Mouse (Mus musculus) A20 (cell line): ENCODE data around the gene Zfp617.
A peak's percentile ranks its signal among the peaks of the same experiment; 100 is the strongest.
"Not testable (repeated sequence)": the region's sequence is repeated elsewhere in the genome, so short reads cannot be mapped to it uniquely, and the experiment has no call there.

Experiments used
- DNase-seq: peaks from one replicate; pipeline ENCODE4 v3.0.0-alpha.2; 2011; ENCODE audit warnings: low read depth, low spot score

Gene Zfp617

DNA sequence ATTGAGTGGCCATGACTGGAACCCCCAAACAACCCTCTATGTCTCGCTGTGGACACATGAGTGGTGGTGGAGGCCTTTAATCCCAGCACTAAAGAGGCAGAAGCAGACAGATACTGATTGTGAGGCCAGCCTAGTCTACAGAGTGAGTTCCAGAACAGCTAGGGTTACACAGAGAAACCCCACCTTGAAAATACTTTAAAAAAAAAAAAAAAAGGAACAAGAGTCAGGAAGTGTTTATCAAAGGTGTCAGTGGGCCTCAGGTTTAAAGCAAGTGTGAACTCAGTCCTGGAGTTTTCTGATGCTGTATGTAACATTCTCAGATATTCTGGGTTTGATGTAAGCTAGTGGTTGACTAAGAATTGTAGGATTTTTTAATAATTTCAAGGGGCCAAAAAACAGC is 44.1 kb downstream of the Zfp617 start:
- DNase-seq: no peak

DNA sequence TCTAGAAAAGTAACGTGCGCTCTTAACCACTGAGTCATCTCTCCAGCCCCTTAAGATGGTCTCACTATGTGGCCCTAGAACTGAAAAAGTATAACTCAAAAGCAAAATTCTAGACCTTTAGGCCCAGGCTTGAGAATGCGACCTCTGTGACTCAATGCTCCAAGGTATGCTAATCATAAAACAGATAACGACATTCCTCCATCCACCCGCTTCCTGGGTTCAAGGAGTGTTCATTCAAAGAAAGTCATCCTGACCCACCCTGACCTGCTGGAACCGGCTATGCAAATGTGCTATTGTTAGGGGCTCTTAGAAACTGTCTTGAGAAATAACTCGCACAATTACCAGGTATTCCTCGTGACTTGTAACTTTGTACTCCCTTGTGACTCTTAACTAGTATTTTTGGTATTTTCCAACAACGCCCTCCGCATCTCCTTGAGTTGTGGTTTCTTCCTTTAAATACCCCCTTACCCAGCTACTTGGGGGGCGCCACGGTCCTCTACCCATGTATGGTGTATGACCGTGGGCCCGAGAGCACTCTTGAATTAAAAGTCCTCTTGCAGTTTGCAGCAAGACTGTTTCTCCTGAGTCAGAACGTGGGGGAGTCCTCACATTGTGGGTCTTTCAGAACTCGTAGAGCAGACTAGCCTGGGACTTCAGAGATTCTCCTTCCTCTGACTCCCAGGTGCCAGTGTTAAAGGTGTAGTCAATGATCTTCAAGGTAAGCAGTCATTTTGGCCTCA is 44.7 kb downstream of the Zfp617 start:
- DNase-seq: not testable (repeated sequence)

- DNase-seq: no peak
Measured at GRCm38 (mm10) chr8:71954666-71955065, 46.2 kb downstream of the Zfp617 start.

DNA sequence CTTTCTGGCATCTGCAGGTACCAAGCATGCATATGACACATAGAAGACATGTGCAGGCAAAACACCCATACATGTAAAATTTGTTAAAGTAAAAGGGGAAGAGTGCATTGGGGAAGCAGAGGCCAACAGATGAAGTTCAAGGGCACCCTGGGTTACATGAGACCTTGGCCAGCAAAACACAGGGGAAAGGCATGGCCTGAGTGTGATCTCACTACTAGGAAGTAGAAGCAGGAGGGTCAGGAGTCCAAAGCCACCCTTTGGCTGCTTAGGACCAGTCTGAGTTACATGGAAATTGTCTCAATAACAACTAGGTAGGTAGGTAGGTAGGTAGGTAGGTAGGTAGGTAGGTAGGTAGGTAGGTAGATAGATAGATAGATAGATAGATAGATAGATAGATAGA is 52.0 kb downstream of the Zfp617 start:
- no peak for DNase-seq

- no peak for DNase-seq
Measured at GRCm38 (mm10) chr8:71961796-71962195, 53.4 kb downstream of the Zfp617 start.

- no peak for DNase-seq
Measured at GRCm38 (mm10) chr8:71964051-71964450, 55.6 kb downstream of the Zfp617 start.

GRCm38 (mm10) chr8:71965166-71965565 is 56.7 kb downstream of the Zfp617 start:
- DNase-seq: no peak

- peak; percentile 22 for DNase-seq
Measured at GRCm38 (mm10) chr8:71966411-71966810, 58.0 kb downstream of the Zfp617 start.

GRCm38 (mm10) chr8:71967261-71967660 is 58.8 kb downstream of the Zfp617 start:
- no peak for DNase-seq

GRCm38 (mm10) chr8:71968100-71968499 is 59.7 kb downstream of the Zfp617 start:
- DNase-seq: no peak

- no peak for DNase-seq
Measured at GRCm38 (mm10) chr8:71968636-71969035, 60.2 kb downstream of the Zfp617 start.

- peak; percentile 30 for DNase-seq
Measured at GRCm38 (mm10) chr8:71971945-71972344, 63.5 kb downstream of the Zfp617 start.

DNA sequence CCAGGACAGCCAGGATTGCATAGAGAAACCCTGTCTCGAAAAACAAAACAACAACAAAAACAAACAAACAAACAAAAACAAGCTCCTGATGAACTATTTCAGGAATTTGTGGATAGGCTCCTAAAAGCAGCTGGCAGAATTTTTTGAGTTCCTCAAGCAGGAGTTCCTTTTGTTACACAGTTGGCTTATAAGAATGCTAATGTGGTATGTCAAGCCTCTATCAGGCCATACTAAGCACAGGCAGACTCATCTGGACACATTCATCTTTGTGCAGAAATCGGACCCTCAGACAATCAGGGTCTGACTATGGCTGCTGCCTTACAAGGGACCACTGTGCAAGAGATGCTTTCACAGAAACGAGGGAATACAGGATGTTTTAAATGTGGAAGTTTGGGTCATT is 65.8 kb downstream of the Zfp617 start:
- DNase-seq: no peak

DNA sequence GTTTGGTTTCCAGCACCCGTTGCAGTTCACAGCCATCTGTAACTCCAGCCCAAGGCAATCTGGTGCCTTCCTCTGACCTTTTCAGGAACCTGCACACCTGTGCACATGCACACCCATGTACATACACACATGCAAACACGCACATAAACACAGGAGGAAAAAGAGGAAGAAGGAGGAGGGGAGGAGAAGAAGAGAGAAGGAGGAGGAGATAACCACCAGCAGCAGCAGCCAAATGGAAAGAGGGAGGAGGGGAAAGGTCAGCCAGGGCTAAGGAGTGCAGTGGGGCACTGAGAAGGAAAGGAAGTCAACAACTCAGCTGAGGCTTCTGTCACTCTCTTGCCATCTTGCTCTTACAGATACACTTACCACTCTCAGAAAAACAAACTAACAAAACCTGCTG is 72.6 kb downstream of the Zfp617 start:
- peak; percentile 47 for DNase-seq

DNA sequence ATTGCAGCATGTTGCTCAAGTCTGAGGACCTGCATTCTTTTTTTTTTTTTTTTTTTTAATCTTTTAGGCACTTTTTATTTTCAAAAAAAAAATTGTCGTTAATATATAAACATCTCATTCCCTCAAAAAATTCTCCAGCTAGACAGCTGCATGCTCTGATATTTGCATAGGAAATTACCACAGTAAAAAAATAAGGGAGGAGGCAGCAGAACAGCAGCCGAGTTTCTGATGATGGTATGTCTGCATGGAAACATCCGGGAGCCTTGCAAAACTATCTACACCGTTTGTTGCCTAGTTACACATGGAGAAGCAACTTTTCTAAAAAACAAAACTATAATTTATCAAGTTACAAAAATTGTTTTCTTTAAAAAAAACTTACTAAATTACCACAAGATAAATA is 73.0 kb downstream of the Zfp617 start:
- DNase-seq: peak; percentile 43
